Mouse (Mus musculus): Measurements from ENCODE around the gene Iqschfp. TPM values are rescaled to one million over a fixed set of nuclear protein-coding genes. Genes with fewer than 3 reads are reported as not detected.

Gene Iqschfp
- polyA plus RNA-seq, 1 experiment, result 1.1 TPM

GRCm38 (mm10) chr3:68262304-68262703 lies 370.3 kb downstream of the Iqschfp start:
- Histone ChIP-seq H3K27me3 (ENCODE audit: control insufficient read depth, insufficient read depth, low read length) (no peaks in the 10 kb centered on the region), H3K4me1 (ENCODE audit: control insufficient read depth, insufficient read depth, low read length) (no peaks in the 10 kb centered on the region), H3K4me3 (ENCODE audit: control insufficient read depth, low read depth, low read length) (no peak overlapping the region), H3K27ac (ENCODE audit: control insufficient read depth, insufficient read depth, low read depth, low read length) (no peak overlapping the region), H3K36me3 (ENCODE audit: control insufficient read depth, insufficient read depth, low read length) (no peaks in the 10 kb centered on the region)
- TF ChIP-seq CTCF (IDR thresholded peaks at IDR 0.05; ENCODE audit: control insufficient read depth, insufficient read depth, insufficient replicate concordance, low read depth, low read length) (no peak), POLR2A (IDR thresholded peaks at IDR 0.05; ENCODE audit: control insufficient read depth, low read depth, low read length) (no peak)

GRCm38 (mm10) chr3:68267905-68268304 lies 375.9 kb downstream of the Iqschfp start:
- Histone ChIP-seq H3K27me3 (ENCODE audit: control insufficient read depth, insufficient read depth, low read length) (no peaks in the 10 kb centered on the region), H3K4me1 (ENCODE audit: control insufficient read depth, insufficient read depth, low read length) (no peaks in the 10 kb centered on the region), H3K27ac (ENCODE audit: control insufficient read depth, insufficient read depth, low read depth, low read length) (no peak overlapping the region), H3K4me3 (ENCODE audit: control insufficient read depth, low read depth, low read length) (no peak overlapping the region), H3K36me3 (ENCODE audit: control insufficient read depth, insufficient read depth, low read length) (no peaks in the 10 kb centered on the region)
- TF ChIP-seq POLR2A (IDR thresholded peaks at IDR 0.05; ENCODE audit: control insufficient read depth, low read depth, low read length) (no peak), CTCF (IDR thresholded peaks at IDR 0.05; ENCODE audit: control insufficient read depth, insufficient read depth, insufficient replicate concordance, low read depth, low read length) (no peak)

DNA sequence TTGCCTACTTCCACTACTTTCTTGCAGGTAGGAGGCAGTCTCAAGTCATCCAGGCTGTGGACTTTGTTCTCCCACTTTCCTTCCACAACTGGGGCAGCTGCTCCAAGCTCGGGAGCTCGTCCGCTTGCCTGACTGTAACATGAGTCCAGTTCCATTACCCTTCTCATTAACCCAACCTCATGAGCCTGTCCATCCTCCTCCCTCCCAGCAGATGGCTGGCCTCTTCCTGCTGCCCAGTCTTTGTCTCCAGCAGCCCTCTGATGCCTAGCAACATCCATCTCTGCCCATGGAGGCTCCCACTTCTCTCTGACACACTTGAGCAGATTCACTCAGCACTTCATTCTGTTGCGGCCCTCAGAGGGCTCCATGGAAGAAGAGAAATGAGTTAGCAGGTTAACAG lies 377.2 kb downstream of the Iqschfp start:
- TF ChIP-seq POLR2A (IDR thresholded peaks at IDR 0.05; ENCODE audit: control insufficient read depth, low read depth, low read length) (no peak), CTCF (IDR thresholded peaks at IDR 0.05; ENCODE audit: control insufficient read depth, insufficient read depth, insufficient replicate concordance, low read depth, low read length) (no peak)
- H3K4me1 ChIP-seq (ENCODE audit: control insufficient read depth, insufficient read depth, low read length), result no peaks in the 10 kb centered on the region
- no peaks in the 10 kb centered on the region for H3K36me3 ChIP-seq (ENCODE audit: control insufficient read depth, insufficient read depth, low read length)
- no peak overlapping the region for H3K4me3 ChIP-seq (ENCODE audit: control insufficient read depth, low read depth, low read length)
- H3K27me3 ChIP-seq (ENCODE audit: control insufficient read depth, insufficient read depth, low read length), result no peaks in the 10 kb centered on the region
- H3K27ac ChIP-seq (ENCODE audit: control insufficient read depth, insufficient read depth, low read depth, low read length), result no peak overlapping the region

GRCm38 (mm10) chr3:68270246-68270645 lies 378.2 kb downstream of the Iqschfp start:
- H3K27ac ChIP-seq (ENCODE audit: control insufficient read depth, insufficient read depth, low read depth, low read length), result no peak overlapping the region
- no peaks in the 10 kb centered on the region for H3K27me3 ChIP-seq (ENCODE audit: control insufficient read depth, insufficient read depth, low read length)
- TF ChIP-seq CTCF (IDR thresholded peaks at IDR 0.05; ENCODE audit: control insufficient read depth, insufficient read depth, insufficient replicate concordance, low read depth, low read length), result no peak
- no peak for TF ChIP-seq POLR2A (IDR thresholded peaks at IDR 0.05; ENCODE audit: control insufficient read depth, low read depth, low read length)
- no peak overlapping the region for H3K4me3 ChIP-seq (ENCODE audit: control insufficient read depth, low read depth, low read length)
- H3K36me3 ChIP-seq (ENCODE audit: control insufficient read depth, insufficient read depth, low read length), result no peaks in the 10 kb centered on the region
- H3K4me1 ChIP-seq (ENCODE audit: control insufficient read depth, insufficient read depth, low read length), result no peaks in the 10 kb centered on the region

- no peaks in the 10 kb centered on the region for H3K4me1 ChIP-seq (ENCODE audit: control insufficient read depth, insufficient read depth, low read length)
- H3K27me3 ChIP-seq (ENCODE audit: control insufficient read depth, insufficient read depth, low read length), result no peaks in the 10 kb centered on the region
- H3K36me3 ChIP-seq (ENCODE audit: control insufficient read depth, insufficient read depth, low read length), result no peaks in the 10 kb centered on the region
- no peak overlapping the region for H3K27ac ChIP-seq (ENCODE audit: control insufficient read depth, insufficient read depth, low read depth, low read length)
- TF ChIP-seq CTCF (IDR thresholded peaks at IDR 0.05; ENCODE audit: control insufficient read depth, insufficient read depth, insufficient replicate concordance, low read depth, low read length) (no peak), POLR2A (IDR thresholded peaks at IDR 0.05; ENCODE audit: control insufficient read depth, low read depth, low read length) (no peak)
- H3K4me3 ChIP-seq (ENCODE audit: control insufficient read depth, low read depth, low read length), result no peak overlapping the region
These were observed 379.4 kb downstream of the Iqschfp start for GRCm38 (mm10) chr3:68271457-68271856.

DNA sequence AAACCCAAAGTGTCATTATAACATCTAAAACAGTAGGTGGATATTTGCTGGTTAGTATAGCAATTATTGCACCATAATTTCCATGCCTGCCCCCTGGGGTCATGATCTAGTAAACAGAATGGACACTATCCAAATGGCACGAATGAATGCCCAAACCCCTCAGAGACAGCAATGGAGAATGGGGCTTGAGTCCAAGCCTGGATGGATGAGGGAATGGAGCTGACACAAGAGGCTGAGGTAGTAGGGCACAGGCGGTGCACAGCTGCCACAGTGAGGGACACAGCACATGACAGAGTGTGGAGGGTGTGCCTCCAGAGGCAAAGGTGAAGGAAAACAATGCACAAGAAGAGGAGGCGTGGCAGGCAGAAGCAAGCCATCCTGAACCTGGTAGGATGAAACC lies 379.8 kb downstream of the Iqschfp start:
- TF ChIP-seq CTCF (IDR thresholded peaks at IDR 0.05; ENCODE audit: control insufficient read depth, insufficient read depth, insufficient replicate concordance, low read depth, low read length), result no peak
- no peak for TF ChIP-seq POLR2A (IDR thresholded peaks at IDR 0.05; ENCODE audit: control insufficient read depth, low read depth, low read length)
- Histone ChIP-seq H3K36me3 (ENCODE audit: control insufficient read depth, insufficient read depth, low read length) (no peaks in the 10 kb centered on the region), H3K27me3 (ENCODE audit: control insufficient read depth, insufficient read depth, low read length) (no peaks in the 10 kb centered on the region), H3K4me1 (ENCODE audit: control insufficient read depth, insufficient read depth, low read length) (no peaks in the 10 kb centered on the region), H3K4me3 (ENCODE audit: control insufficient read depth, low read depth, low read length) (no peak overlapping the region), H3K27ac (ENCODE audit: control insufficient read depth, insufficient read depth, low read depth, low read length) (no peak overlapping the region)

GRCm38 (mm10) chr3:68282844-68283594 lies 391.0 kb downstream of the Iqschfp start:
- no peaks in the 10 kb centered on the region for H3K4me1 ChIP-seq (ENCODE audit: control insufficient read depth, insufficient read depth, low read length)
- no peak overlapping the region for H3K4me3 ChIP-seq (ENCODE audit: control insufficient read depth, low read depth, low read length)
- H3K27me3 ChIP-seq (ENCODE audit: control insufficient read depth, insufficient read depth, low read length), result no peaks in the 10 kb centered on the region
- TF ChIP-seq CTCF (IDR thresholded peaks at IDR 0.05; ENCODE audit: control insufficient read depth, insufficient read depth, insufficient replicate concordance, low read depth, low read length) (no peak), POLR2A (IDR thresholded peaks at IDR 0.05; ENCODE audit: control insufficient read depth, low read depth, low read length) (no peak)
- H3K36me3 ChIP-seq (ENCODE audit: control insufficient read depth, insufficient read depth, low read length), result no peaks in the 10 kb centered on the region
- no peak overlapping the region for H3K27ac ChIP-seq (ENCODE audit: control insufficient read depth, insufficient read depth, low read depth, low read length)
